Mouse (Mus musculus): ENCODE data around the gene Nexn.

The Nexn gene

GRCm38 (mm10) chr3:152199125-152199524 is 67.0 kb downstream of the Nexn start:
- no peak for DNase-seq (ENCODE audit: low spot score in 2 of 2)

GRCm38 (mm10) chr3:152197246-152197645 is 68.9 kb downstream of the Nexn start:
- peak; percentile 18 to 31 for DNase-seq (ENCODE audit: low spot score in 2 of 2)

GRCm38 (mm10) chr3:152193635-152194097 is 72.5 kb downstream of the Nexn start:
- DNase-seq (ENCODE audit: low spot score in 2 of 2), result peak; percentile 68 to 75

- no peak for DNase-seq (ENCODE audit: low spot score in 2 of 2)
Measured at GRCm38 (mm10) chr3:152193177-152193576, 73.0 kb downstream of the Nexn start.

GRCm38 (mm10) chr3:152192238-152192931 is 73.8 kb downstream of the Nexn start:
- DNase-seq (ENCODE audit: low spot score in 2 of 2), result no peak

GRCm38 (mm10) chr3:152191791-152192237 is 74.3 kb downstream of the Nexn start:
- no peak for DNase-seq (ENCODE audit: low spot score in 2 of 2)

GRCm38 (mm10) chr3:152190679-152191477 is 75.3 kb downstream of the Nexn start:
- DNase-seq (ENCODE audit: low spot score in 2 of 2), result no peak

- DNase-seq (ENCODE audit: low spot score in 2 of 2), result no peak
Measured at GRCm38 (mm10) chr3:152189306-152189705, 76.8 kb downstream of the Nexn start.

Data from spleen, postnatal 14 days (tissue).